Mouse (Mus musculus) megakaryocyte, adult 5-6 weeks (primary cell): ENCODE data around the gene Jph2. TPM values are rescaled to one million over a fixed set of nuclear protein-coding genes. Genes with fewer than 3 reads are reported as not detected.

ENCODE experiments used
- ATAC-seq: 2 replicates; pipeline ENCODE4 v1.8.0; 2016; ENCODE audit warnings: mild to moderate bottlenecking, inconsistent platforms; ENCODE audit not compliant: poor library complexity, severe bottlenecking
- total RNA-seq, 2 experiments: library from RNA; stranded (forward) in 1 of 2; stranded (reverse) in 1 of 2; fragments of 153-499, 151-499 nt in 1 of 2; fragments of 221-1000, 200-1000 nt in 1 of 2; gene quantifications; 2 replicates each; pipeline versions ENCODE4 v1.2.3 to v1.2.4; 2015 to 2017

Gene Jph2
- total RNA-seq (2015) (not detected in 2 replicates), total RNA-seq (2017) (not detected in 2 replicates)

DNA sequence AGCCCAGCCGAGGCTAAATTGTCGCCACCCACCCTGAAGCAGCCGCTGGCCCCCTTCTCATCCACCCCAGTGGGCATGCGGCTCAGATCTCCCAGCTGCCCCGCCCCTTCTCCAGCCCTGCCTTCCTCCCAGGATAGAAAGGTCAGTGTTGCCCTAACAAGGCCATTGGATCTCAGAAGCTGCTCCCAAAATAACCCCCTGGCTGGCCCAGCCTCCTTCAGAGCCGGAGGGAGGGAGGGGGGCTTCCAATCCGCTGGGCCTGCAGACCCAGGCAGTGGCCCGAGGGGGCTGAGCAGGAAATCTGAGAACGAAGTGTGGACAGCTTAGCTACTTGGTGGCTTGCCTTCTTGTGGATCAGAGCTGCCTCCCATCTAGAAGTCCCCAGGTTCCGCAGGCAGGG lies at the start of gene Jph2:
Gene Jph2 (minus strand): TSS at position 89 of the 400 bp plus-strand sequence.
- no peak for ATAC-seq

DNA sequence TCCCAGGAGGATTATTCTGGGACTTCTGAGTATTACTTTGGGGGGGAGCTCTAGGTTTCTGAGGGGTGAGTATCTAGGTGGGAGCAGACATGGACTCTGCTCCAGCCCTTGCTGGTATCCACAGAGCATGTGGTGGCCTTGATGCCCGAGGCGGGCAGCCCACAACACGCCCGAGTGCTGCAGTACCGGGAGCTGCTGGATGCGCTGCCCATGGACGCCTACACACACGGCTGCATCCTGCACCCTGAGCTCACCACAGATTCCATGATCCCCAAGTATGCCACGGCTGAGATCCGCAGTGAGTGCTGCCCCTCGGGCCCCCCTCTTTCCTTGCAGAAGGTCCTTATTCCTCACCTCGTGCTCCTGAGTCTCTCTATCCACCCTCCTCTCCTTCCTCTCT lies 49.6 kb upstream of the Jph2 start:
- no peak for ATAC-seq

DNA sequence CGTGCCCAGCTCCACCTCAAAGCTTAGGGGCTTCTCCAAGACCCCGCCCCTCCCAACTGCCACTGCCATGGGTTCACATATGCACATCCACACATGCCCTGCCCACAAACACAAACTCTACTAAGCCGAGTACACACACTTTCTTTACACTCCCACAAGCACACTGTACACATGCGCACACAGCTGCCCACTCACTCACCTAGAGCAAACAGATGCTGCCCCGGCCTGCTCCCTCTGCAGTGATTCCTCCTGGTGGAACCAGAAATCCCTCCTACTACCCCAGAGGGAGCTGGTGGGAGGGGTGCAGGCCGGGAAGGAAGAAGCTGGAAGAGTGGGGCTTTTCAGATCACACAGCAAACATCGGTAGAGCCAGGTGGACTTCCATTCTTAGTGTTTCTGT lies 46.2 kb upstream of the Jph2 start:
- ATAC-seq: no peak

DNA sequence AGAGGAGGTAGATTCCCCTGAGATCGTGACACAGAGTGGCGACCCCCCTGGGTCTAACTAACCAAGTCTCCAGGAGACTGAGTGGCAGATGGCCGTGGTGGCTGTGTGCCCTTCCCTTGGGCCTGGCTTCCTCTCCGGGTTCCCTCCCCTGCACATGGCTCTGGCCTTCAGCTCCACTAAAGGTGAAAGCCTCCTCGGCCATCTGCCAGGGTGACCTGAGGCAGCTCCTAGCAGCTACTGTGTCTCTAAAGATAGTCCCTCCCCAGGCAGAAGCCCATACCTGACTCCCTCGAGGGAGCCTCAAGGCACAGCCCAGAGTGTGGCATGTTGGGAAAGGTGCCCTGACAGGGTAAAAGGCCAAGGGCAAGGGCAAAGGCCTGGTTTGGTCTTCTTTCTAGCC lies 45.8 kb upstream of the Jph2 start:
- ATAC-seq: no peak

DNA sequence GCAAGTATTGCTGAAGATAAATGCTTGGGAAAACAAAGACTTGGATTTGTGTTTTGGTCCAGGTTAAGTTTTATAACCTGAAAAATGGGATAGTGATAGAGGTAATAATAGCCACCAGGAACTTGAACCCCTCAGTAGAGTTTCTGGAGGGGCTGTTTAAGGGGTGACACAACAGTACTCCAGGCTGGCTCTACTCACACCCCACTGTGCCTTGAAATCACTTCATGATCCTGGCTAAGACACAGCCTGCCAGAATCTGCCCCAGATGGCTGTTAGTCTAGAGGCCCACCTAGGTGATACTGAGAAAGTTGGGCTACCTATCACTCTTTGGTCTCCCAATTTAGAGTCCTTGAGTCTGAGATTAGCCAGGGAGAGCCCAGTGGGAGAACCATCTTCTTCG lies 41.7 kb upstream of the Jph2 start:
- no peak for ATAC-seq

DNA sequence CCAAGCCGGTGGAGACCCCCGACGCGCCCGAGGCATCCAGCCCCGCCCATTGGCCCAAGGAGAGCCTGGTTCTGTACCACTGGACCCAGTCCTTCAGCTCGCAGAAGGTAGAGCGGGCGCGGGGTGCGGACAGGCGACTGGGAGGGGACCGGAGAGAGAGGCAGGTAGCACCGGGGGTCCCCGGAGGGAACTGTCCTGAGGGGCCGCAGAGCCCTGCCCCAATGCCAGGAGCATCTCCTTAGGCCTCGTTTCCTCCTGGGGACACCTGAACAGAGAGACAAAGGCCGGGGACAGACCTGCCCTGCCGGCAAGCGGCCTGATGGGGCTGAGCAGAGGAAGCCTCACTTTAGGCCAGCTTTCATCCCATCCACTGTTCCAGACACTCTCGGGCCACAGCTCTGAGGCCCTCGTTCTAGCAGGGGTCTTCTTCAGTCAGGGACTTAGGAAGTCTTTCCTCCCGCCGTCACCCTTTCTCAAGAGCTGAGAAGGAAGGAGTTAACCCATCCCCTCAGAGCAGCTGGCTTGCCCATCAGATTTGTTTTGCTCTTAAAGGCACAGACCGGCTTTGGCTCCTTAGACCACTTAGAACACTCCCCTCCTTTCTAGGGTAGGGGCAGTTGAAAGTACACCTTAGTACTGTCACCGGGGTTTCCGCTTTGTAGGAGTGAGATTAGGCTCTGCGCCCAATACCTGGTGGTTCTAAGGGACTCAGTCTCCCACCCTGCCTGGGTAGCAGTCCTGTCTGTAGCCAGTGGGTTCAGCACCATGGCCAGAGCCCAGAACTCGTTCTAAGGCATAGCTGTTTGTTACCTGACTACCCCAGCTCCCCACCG lies 41.0 kb upstream of the Jph2 start:
- no peak for ATAC-seq

DNA sequence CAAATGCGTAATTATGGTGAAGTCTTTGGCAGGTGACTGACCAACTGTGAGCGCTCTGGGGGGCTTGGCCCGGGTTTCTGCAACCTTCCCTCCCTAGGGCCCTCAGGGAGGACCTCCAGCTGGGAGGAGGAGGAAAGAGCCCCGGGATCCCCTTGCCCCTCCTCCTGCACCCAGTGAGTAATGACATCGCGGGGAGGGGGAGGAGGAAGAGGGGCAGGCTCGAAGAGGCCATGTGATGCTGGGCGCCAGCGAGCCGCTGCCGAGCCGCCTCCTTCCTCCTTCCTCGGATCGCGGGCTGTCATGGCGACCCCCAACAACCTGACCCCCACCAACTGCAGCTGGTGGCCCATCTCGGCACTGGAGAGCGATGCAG lies 40.4 kb upstream of the Jph2 start, which contains the start of gene Gdap1l1:
Gene Gdap1l1 (plus strand): TSS at position 231 of the 373 bp plus-strand sequence.
- ATAC-seq: no peak

DNA sequence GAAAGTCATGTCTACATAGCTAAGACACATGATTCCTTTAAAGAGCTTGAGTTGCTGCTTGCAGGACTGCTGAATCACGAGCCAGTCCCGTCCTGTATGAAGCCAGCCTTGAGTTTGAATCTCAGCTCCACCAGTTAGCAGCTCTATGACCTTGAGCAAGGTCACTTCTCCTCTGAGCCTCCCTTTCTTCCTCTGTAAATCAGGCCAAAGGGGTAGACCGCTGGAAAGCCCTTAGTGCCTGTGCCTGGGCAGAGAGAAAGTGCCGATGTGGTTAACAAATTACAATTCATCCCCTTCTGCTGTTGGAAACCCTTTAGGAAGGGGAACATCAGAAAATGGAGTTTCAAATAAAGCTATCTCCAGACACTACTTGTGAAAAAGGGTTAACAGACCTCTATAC lies 40.0 kb upstream of the Jph2 start:
- ATAC-seq: no peak

DNA sequence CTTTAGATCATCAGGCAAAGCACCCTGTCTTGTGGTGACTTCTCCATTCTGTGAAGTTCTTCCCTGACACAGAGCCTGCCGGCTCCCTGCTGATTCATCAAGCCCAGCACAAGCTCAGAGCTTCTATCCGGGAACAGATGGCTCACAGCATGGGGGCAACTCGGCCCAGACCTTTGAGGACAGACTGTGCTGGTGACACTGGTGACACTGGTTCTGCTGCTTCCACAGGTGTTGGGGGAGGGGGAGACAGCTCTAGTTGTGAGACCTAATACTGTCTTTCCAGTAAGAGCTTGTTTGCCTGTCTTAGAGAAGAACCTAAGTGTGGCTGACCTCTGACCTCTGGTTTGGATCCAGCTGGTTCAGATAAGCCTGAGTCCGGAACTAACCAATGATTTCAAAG lies 36.2 kb upstream of the Jph2 start:
- no peak for ATAC-seq

DNA sequence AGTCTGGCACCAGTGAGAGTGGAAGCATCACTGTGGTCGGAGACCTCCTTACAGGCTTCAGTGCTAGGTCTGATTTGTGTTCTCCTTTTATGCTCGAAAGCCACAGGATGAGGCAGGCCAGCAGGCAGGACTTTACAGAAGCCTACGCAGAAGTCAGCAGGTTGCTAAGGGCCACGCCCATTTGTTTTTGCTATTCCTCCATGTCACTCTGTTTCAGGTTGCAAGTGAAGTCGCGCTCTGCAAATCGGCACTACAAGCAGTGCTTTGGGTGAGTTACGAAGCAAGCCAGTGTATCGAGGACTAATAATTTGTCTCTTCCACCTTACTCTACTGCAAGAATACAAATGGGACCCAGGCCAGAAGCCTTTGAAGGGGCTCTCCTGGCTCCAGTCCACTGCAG lies 33.5 kb upstream of the Jph2 start:
- no peak for ATAC-seq

DNA sequence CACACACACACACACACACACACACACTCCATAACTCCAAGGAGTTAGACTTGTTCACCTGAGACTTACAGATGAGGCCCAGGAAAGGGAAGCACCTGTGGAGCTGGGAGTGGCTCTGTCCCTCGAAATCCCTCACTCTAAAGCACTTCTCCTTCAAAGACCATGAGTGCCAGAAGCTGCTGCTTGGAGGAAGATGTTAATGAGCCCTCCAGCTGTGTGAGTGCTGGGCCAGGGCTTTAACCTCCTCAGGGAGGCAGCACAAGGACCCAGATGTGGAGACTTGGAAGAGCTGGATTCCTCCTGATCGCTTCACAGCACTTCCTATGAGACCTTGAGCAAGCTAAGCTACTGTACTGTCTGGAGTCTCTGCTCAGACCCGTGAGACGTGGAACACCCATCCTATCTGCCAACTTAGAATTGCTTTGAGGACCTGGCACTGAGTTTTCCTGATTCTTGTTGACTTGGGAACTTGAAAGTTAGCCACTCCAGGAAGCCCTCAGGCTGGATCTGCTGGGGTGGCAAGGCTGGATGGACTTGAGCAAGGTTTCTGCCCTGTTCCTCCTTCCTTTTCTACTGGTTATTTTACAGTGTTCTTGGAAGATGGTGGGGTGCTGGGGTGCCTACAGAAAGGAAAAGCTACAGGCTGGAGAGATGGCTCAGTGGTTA lies 30.7 kb upstream of the Jph2 start:
- ATAC-seq: no peak

DNA sequence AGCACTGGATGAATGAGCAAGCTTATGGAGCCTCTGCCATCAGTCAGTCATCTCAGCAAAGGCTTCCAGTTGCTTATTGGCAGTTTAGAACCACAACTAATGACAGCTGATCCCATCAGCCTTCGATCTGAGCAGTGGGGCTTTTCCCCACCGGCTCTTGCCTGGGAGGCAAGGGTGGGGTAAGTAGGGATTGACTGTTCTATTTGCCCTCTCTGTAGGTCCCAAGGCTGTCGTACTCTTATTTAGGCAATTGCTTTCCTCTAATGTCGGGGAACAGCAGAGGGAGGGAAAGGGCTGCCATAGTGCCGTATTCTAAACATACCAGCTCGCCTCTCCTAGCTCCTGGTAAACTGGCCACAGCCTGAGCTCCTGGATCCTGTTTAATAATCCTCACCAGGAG lies 26.8 kb upstream of the Jph2 start, which contains the start of gene Oser1:
Gene Oser1 (minus strand): TSS at position 101 of the 400 bp plus-strand sequence.
- ATAC-seq: no peak

DNA sequence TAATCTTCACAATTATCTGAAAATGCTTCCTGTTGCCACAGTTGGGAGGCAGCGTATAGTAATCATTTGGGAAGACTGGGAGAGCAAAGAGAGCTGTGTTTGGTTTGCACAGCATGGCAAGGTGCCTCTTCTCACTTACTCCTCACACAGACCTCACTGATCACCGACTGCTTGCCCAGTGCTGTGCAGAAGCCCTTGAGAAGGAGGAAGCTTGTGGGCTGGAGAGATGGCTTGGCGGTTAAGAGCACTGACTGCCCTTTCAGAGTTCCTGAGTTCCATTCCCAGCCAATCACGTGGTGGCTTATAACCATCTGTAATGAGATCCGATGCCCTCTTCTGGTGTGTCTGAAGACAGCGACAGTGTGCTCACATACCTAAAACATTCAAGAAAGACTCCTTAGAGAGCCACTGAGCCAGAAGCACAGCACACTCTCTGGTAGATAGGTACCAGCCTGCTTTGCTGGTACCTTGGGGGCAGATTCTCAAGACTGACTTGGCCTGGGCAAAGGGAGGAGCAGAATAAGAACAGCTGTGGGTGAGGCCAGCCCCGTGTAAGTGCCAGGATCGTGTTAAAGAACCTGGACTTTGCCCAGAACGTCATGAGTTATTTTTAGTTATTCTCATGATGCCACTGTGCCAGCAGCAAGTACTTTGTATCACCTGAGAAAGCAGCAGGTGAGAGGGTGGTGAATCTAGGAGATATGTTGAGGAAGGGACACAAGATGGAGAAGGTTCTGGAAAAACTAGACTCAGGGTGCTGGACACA lies 25.3 kb upstream of the Jph2 start:
- no peak for ATAC-seq

DNA sequence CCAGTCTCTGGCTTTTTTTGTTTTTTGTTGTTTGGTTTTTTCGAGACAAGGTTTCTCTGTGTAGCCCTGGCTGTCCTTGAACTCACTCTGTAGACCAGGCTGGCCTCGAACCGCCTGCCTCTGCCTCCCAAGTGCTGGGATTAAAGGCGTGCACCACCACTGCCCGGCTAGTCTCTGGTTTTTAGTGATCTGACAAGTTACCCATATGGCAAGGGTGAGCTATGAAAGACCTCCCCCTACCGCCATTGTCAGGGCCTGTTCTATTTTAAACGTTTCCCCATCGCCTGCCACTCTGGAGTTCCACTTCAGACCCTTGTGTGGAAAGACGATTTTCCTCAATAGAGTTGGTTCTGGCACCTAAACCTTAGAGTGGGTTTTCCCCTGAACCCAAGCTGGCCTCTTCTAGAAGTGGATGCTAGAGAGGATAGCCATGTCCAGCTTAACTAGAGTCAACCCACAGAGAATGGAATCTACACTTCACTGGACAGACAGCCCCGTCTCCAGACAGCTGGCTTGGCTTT lies 22.6 kb upstream of the Jph2 start:
- ATAC-seq: 0 out of 2 replicates have a peak, but pooled peaks have one; percentile 6

DNA sequence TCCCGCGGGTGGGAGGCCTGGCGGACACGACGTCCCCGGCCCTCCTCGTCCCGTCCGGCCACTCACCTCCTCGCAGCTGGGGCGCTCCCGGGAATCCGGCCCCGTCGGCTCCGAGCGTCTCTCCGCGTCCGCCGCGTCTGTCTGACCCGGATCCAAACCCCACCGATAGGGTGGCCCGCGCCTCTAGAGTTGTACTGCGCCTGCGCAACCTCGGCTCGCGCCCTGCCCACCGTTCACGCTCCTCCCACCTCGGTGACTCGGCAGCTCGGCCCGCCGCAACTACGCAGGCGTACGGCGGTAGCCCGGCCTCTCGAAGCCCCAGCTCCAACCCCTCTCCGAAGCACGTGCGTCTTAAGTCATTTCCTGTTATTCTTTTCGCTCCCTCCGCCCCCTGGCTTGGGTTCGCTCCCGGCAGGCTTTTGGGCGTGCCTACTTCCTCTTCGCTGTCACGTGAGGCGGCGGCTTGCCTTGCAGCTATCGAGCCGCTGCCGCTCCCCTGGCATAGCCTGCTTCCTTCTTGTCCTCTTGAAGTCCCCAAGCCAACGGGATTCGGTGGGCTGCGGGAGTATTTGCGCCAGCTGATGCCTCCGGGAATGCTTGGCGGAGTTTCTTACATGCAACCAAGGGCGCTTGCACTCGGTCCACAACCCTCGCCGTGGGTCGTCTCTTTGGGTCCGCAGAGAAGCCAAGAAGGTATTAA lies 21.7 kb upstream of the Jph2 start:
- ATAC-seq: peak; percentile 88

DNA sequence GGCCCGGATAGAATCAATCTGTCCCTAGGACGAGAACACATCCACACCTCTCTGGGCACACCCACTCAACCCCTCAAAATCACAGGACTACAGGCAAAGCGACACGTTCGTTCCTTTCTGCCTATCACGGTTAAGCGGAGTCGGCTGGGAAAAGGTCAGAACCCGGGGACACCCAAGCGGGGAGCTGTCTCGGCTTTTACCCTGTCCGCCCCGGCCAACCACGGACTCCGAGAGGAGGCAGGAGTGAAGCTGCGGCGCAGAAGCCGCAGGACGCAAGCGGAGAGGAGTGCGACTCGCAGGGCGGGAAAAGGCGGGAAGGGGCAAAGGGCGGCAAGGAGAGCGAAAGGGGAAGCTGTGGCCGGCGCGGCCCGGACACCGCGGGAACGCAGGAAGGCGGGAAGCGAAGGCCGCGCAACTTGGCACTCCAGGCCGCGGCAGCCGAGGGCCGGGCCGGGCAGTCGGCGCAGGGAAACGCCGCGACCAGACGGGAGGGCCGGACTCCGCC lies 21.1 kb upstream of the Jph2 start:
- ATAC-seq: peak; percentile 54

DNA sequence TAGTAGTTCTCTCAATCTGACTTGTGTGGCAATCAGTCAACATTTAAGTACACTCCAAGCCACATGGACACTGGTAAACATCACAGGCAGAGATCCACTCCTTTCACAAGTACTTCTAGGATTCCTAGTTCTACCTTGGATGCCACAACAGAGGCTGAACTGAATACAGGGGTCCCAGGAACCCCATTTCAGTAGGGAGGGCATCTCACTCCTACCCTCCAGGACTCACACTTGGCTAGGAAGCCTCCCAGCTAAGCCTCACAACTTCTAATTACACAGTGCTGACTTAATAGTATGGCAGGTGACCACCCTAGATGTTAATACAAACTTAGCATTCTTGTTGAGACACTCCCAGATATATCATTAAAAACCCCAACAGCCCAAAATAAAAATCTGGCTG lies 20.0 kb upstream of the Jph2 start:
- no peak for ATAC-seq

DNA sequence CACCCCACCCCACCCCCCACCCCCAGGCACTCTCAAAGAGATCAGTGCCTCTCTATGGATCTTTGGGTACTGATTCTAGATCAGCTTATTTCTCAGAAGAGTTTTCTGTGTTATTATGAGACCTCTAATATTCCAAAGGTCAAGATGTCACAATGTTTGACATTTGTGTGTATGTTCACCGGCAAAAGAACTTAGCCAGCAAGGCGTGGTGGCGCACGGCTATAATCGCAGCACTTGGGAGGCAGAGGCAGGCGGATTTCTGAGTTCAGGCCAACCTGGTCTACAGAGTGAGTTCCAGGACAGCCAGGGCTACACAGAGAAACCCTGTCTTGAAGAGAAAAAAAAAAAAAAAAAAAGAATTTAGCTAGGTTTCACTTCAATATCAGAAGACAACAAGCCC lies 19.2 kb upstream of the Jph2 start:
- ATAC-seq: no peak

DNA sequence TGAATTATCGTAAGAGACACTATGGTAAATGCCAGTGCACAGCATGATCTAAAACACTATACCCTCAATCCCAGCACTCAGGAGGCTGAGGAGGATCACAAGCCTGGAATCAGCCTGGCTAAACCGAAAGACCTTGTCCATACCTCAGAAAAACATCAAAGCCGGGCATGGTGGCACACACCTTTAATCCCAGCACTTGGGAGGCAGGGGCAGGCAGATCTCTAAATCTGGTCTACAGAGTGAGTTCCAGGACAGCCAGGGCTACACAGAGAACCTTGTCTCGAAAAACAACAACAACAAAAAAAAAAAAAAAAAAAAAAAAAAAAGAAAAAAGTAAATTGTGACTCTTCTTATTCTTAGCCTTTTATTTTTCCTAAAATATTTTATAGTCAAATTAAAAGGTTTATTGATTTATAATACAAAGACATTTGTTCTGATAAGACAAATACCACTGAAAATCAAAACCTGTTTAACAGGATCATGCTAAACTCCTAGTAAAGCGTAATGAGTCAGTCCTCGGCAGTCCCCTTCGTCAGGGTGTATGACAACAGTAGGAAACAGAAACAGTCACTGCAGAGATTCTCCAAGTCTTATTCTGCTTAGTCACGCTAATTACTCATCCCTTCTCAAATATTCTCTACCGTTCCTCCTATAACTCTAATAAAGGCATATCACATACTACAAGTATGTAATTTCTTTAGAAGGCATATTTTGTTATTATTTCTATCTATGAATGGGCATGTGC lies 15.2 kb upstream of the Jph2 start:
- ATAC-seq: no peak

DNA sequence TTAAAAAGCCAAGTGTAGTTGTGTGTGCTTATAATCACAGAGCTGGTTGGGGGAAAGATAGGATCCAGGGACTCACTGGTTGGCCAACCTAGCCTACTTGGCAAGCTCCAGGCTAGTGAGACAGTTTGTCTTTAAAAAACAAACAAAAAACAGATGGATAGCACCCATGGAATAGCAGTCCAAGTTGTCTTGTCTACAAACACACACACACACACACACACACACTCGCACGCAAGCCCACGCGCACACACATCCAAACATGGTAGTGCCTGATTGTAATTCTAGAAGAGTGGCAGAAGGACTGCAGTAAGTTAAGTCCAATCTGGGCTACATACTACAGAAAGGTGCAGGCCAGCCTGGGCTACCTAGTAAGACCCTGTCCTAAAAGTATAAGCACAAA lies 14.6 kb upstream of the Jph2 start:
- ATAC-seq: no peak
